Mouse (Mus musculus) liver, embryonic 11.5 days (tissue): ENCODE results near the gene 4921536K21Rik. TPM values are rescaled to one million over a fixed set of nuclear protein-coding genes. Genes with fewer than 3 reads are reported as not detected.

ENCODE experiments used
- ATAC-seq: fragments of 200-750 bp; cut with Nextera tagmentation; replicated peaks from 2 replicates; pipeline ENCODE4 v1.8.0; 2017; ENCODE audit warnings: moderate number of reproducible peaks, mild to moderate bottlenecking, moderate TSS enrichment, moderate library complexity; ENCODE audit not compliant: low FRiP score
- DNase-seq: peaks from one replicate; pipeline ENCODE4 v3.0.0-alpha.2; 2017; ENCODE audit warnings: low spot score
- H3K27ac ChIP-seq: fragments of 300-500 bp; sonication (generic); 2 replicates; pipeline ENCODE4 v1.5.1; 2014; ENCODE audit warnings: mild to moderate bottlenecking, low read depth, low read length, control low read depth
- H3K27me3 ChIP-seq: fragments of 300-500 bp; sonication (generic); replicated peaks from 2 replicates; pipeline ENCODE4 v1.6.1; 2014; ENCODE audit warnings: low read length, mixed read lengths; ENCODE audit not compliant: control insufficient read depth, insufficient read depth
- H3K36me3 ChIP-seq: fragments of 300-500 bp; sonication (generic); 2 replicates; pipeline ENCODE4 v1.6.1; 2014; ENCODE audit warnings: mild to moderate bottlenecking, low read length, moderate library complexity, mixed read lengths; ENCODE audit not compliant: control insufficient read depth, insufficient read depth
- H3K4me1 ChIP-seq: fragments of 300-500 bp; sonication (generic); replicated peaks from 2 replicates; pipeline ENCODE4 v1.6.1; 2014; ENCODE audit warnings: low read length, mixed read lengths; ENCODE audit not compliant: control insufficient read depth, insufficient read depth
- H3K4me2 ChIP-seq: fragments of 300-500 bp; sonication (generic); 2 replicates; pipeline ENCODE4 v1.6.1; 2014; ENCODE audit warnings: mild to moderate bottlenecking, control low read depth, moderate library complexity
- H3K4me3 ChIP-seq: fragments of 300-500 bp; sonication (generic); 2 replicates; pipeline ENCODE4 v1.5.1; 2014; ENCODE audit warnings: low read depth, low read length, control low read depth
- H3K9ac ChIP-seq: fragments of 300-500 bp; sonication (generic); 2 replicates; pipeline ENCODE4 v1.6.1; 2014; ENCODE audit warnings: low read depth, low read length, control low read depth
- H3K9me3 ChIP-seq: fragments of 300-500 bp; sonication (generic); 2 replicates; pipeline ENCODE4 v1.6.1; 2016; ENCODE audit warnings: low read length, inconsistent platforms, mixed read lengths; ENCODE audit not compliant: control insufficient read depth
- WGBS: fragments of 180-500 bp; shearing (Covaris S2); extraction: QIAGEN DNeasy Blood & Tissue Kit; methylation state at CpG from one replicate; pipeline ENCODE4 v1.1.7; 2014; 5-methylcytosine and 5-hydroxymethylcytosine counted together
- polyA plus RNA-seq: library from polyadenylated mRNA; unstranded; fragments of >200 nt; fragmentation: Nextera tagmentation; extraction: Ambion mirVana; gene quantifications from 2 replicates; pipeline ENCODE4 v1.2.1, GENCODE M21; 2014

The 4921536K21Rik gene
- polyA plus RNA-seq, 1 experiment from 2014 or later: not detected

DNA sequence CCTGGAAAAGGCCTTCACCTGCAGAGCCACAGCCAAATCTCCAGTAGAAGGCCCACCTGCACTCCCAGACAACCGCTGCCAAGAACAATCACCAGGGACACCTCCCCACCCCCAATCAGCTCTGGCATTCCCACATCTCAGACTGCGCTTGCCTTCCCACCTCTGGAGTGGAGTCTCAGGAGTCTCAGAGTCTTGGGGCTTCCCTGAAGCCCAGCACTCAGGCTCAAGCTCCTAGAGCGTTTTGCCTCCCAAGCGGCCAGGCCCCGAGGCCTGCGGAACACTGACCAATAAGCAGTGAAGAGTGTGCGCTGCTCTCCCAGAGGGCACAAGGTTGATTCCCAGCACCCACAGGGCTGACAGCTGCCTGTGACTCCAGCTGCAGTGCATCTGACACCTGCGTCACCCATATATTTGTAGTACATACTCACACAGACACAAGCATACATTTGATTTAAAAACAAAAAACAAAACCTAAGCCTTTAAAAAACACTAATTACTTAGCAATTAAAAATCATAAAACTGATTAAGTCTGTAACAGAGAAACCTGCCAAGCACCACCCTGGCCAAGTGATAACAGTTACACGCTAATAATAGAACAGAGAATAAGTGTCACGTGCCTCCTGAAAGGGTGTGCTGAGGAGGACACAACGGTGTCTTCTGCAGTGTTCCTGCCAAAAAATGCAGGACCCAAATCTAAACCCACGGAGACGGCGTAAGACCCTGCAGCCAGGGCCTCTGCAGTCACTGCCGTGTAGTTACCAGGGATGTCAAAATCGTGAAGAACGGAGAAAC, 50.8 kb downstream of the 4921536K21Rik start:
- WGBS: 77% methylated on average over 17 of the region's 17 CpGs
- no peak for ATAC-seq

More for the DNA sequence above, 50.8 kb downstream of the 4921536K21Rik start:
- H3K4me1 ChIP-seq: no peaks in the 10 kb centered on the region
- H3K9me3 ChIP-seq: no peaks in the 10 kb centered on the region
- no peak overlapping the region for H3K9ac ChIP-seq
- H3K4me2 ChIP-seq: no peak overlapping the region
- H3K4me3 ChIP-seq: no peak overlapping the region
- H3K27me3 ChIP-seq: no peaks in the 10 kb centered on the region
- H3K36me3 ChIP-seq: no peaks in the 10 kb centered on the region
- no peak for DNase-seq
- H3K27ac ChIP-seq: no peak overlapping the region

Other genes with a start within 250 kb of the 4921536K21Rik start
- gene Morc2a, start 245.9 kb downstream of the 4921536K21Rik start, polyA plus RNA-seq: 19.3 and 19.8 TPM in 2 replicates
- 0.32 and 0.38 TPM in 2 replicates for gene Osbp2, start 31.2 kb downstream of the 4921536K21Rik start, polyA plus RNA-seq
- gene Dusp18, start 142 bp upstream of the 4921536K21Rik start, polyA plus RNA-seq: 2.0 and 2.5 TPM in 2 replicates
- 0.97 and 1.4 TPM in 2 replicates for gene Slc35e4, start 19.6 kb upstream of the 4921536K21Rik start, polyA plus RNA-seq
- gene Tcn2, start 37.1 kb upstream of the 4921536K21Rik start, polyA plus RNA-seq: 21.1 and 22.7 TPM in 2 replicates
- 105 and 112 TPM in 2 replicates for gene Pes1, start 68.9 kb upstream of the 4921536K21Rik start, polyA plus RNA-seq
- 0.16 and 0.29 TPM in 2 replicates for gene 4930556J24Rik, start 81.7 kb upstream of the 4921536K21Rik start, polyA plus RNA-seq
- 0.87 and 1.5 TPM in 2 replicates for gene Gal3st1, start 88.5 kb upstream of the 4921536K21Rik start, polyA plus RNA-seq
- gene Sec14l4, start 136.4 kb upstream of the 4921536K21Rik start, polyA plus RNA-seq: 0.88 and 1.1 TPM in 2 replicates
- gene Sec14l3, start 169.7 kb upstream of the 4921536K21Rik start, polyA plus RNA-seq: not detected in 2 replicates
- gene Mtfp1, start 200.3 kb upstream of the 4921536K21Rik start, polyA plus RNA-seq: 48.8 and 51.8 TPM in 2 replicates
- gene Sec14l2, start 228.3 kb upstream of the 4921536K21Rik start, polyA plus RNA-seq: 6.2 and 6.8 TPM in 2 replicates
- 10.4 and 11.6 TPM in 2 replicates for gene Rnf215, start 240.1 kb upstream of the 4921536K21Rik start, polyA plus RNA-seq